Mouse (Mus musculus) forebrain, embryonic 15.5 days (tissue): ENCODE data around the gene Klra8. TPM values are rescaled to one million over a fixed set of nuclear protein-coding genes. Genes with fewer than 3 reads are reported as not detected.
"Not testable (repeated sequence)": the region's sequence is repeated elsewhere in the genome, so short reads cannot be mapped to it uniquely, and the experiment has no call there.

Source experiments
- ATAC-seq: fragments of 200-750 bp; cut with Nextera tagmentation; replicated peaks from 2 replicates; pipeline ENCODE4 v1.8.0; 2017; ENCODE audit warnings: mild to moderate bottlenecking, moderate TSS enrichment, moderate library complexity
- H3K27ac ChIP-seq: fragments of 300-500 bp; sonication (generic); replicated peaks from 2 replicates; pipeline ENCODE4 v1.5.1; 2015; ENCODE audit warnings: mild to moderate bottlenecking, inconsistent platforms
- H3K27me3 ChIP-seq: fragments of 300-500 bp; sonication (generic); 2 replicates; pipeline ENCODE4 v1.6.1; 2015; ENCODE audit warnings: inconsistent platforms
- H3K36me3 ChIP-seq: fragments of 300-500 bp; sonication (generic); 2 replicates; pipeline ENCODE4 v1.6.1; 2015; ENCODE audit warnings: mild to moderate bottlenecking, inconsistent platforms
- H3K4me1 ChIP-seq: fragments of 300-500 bp; sonication (generic); 2 replicates; pipeline ENCODE4 v1.6.1; 2015; ENCODE audit warnings: inconsistent platforms
- H3K4me2 ChIP-seq: fragments of 300-500 bp; sonication (generic); replicated peaks from 2 replicates; pipeline ENCODE4 v1.6.1; 2015; ENCODE audit warnings: mild to moderate bottlenecking, inconsistent platforms
- H3K4me3 ChIP-seq: fragments of 300-500 bp; sonication (generic); 2 replicates; pipeline ENCODE4 v1.5.1; 2015; ENCODE audit warnings: mild to moderate bottlenecking, inconsistent platforms
- H3K9ac ChIP-seq: fragments of 300-500 bp; sonication (generic); replicated peaks from 2 replicates; pipeline ENCODE4 v1.6.1; 2015; ENCODE audit warnings: mild to moderate bottlenecking, inconsistent platforms
- H3K9me3 ChIP-seq: fragments of 300-500 bp; sonication (generic); 2 replicates; pipeline ENCODE4 v1.6.1; 2016; ENCODE audit warnings: inconsistent platforms
- WGBS: fragments of 180-500 bp; shearing (Covaris S2); methylation state at CpG from one replicate; pipeline ENCODE4 v1.1.7; 2015; ENCODE audit warnings: mixed read lengths; 5-methylcytosine and 5-hydroxymethylcytosine counted together
- polyA plus RNA-seq: library from polyadenylated mRNA; unstranded; fragments of >200 nt; fragmentation: Nextera tagmentation; extraction: Ambion mirVana; gene quantifications from 2 replicates; pipeline ENCODE4 v1.2.1, GENCODE M21; 2015

The Klra8 gene
- polyA plus RNA-seq: not detected in 2 replicates

GRCm38 (mm10) chr6:130129798-130130197 is at the start of gene Klra8:
Klra8 (minus strand) TSS chr6:130129898.
- H3K4me2 ChIP-seq, H3K36me3 ChIP-seq, H3K9me3 ChIP-seq, ATAC-seq, H3K4me1 ChIP-seq, H3K27me3 ChIP-seq, H3K27ac ChIP-seq, H3K9ac ChIP-seq, H3K4me3 ChIP-seq: not testable (repeated sequence)
- WGBS: 69% methylated on average over 4 of the region's 4 CpGs

- 0 out of 2 replicates have a peak, but pooled peaks cover 3% of the 10 kb centered on the region for H3K9me3 ChIP-seq
- no peak overlapping the region for H3K9ac ChIP-seq
- H3K4me1 ChIP-seq: no peaks in the 10 kb centered on the region
- no peak overlapping the region for H3K4me3 ChIP-seq
- no peaks in the 10 kb centered on the region for H3K36me3 ChIP-seq
- H3K27me3 ChIP-seq: no peaks in the 10 kb centered on the region
- no peak overlapping the region for H3K27ac ChIP-seq
- H3K4me2 ChIP-seq: no peak overlapping the region
- WGBS: 94% methylated on average over 1 of the region's 1 CpGs
- ATAC-seq: no peak
These were observed 19.2 kb downstream of the Klra8 start for GRCm38 (mm10) chr6:130110485-130110884.

GRCm38 (mm10) chr6:130102743-130103142 is 27.0 kb downstream of the Klra8 start:
- 95% methylated on average over 3 of the region's 3 CpGs for WGBS
- H3K4me1 ChIP-seq: not testable (repeated sequence)

GRCm38 (mm10) chr6:130092336-130092948 is 37.3 kb downstream of the Klra8 start:
- ATAC-seq: no peak
- no peak overlapping the region for H3K9ac ChIP-seq
- no peaks in the 10 kb centered on the region for H3K4me1 ChIP-seq
- H3K4me2 ChIP-seq: no peak overlapping the region
- H3K9me3 ChIP-seq: 0 out of 2 replicates have a peak, but pooled peaks cover 3% of the 10 kb centered on the region
- no peak overlapping the region for H3K27ac ChIP-seq
- no peaks in the 10 kb centered on the region for H3K36me3 ChIP-seq
- WGBS: 79% methylated on average over 5 of the region's 5 CpGs
- no peaks in the 10 kb centered on the region for H3K27me3 ChIP-seq
- H3K4me3 ChIP-seq: no peak overlapping the region

More at GRCm38 (mm10) chr6:130102743-130103142, 27.0 kb downstream of the Klra8 start:
- not testable (repeated sequence) for H3K9ac ChIP-seq, H3K9me3 ChIP-seq, H3K36me3 ChIP-seq, H3K4me3 ChIP-seq, H3K27ac ChIP-seq, ATAC-seq, H3K4me2 ChIP-seq, H3K27me3 ChIP-seq

GRCm38 (mm10) chr6:130067171-130067570 is 62.5 kb downstream of the Klra8 start, which contains the start of gene Klra4:
Klra4 (minus strand) TSS chr6:130067271.
- ATAC-seq, H3K9me3 ChIP-seq, H3K4me3 ChIP-seq, H3K27ac ChIP-seq, H3K36me3 ChIP-seq, H3K9ac ChIP-seq, H3K4me2 ChIP-seq, H3K4me1 ChIP-seq, H3K27me3 ChIP-seq: not testable (repeated sequence)
- 64% methylated on average over 1 of the region's 1 CpGs for WGBS

Other genes starting within 250 kb of the Klra8 start
- not detected in 2 replicates for gene Klra5, start 212.2 kb downstream of the Klra8 start, polyA plus RNA-seq
- gene Klra6, start 102.9 kb downstream of the Klra8 start, polyA plus RNA-seq: not detected in 2 replicates
- gene Klra4, start 62.6 kb downstream of the Klra8 start, polyA plus RNA-seq: not detected in 2 replicates
- not detected in 2 replicates for gene Klra9, start 63.2 kb upstream of the Klra8 start, polyA plus RNA-seq
- gene Klra7, start 103.4 kb upstream of the Klra8 start, polyA plus RNA-seq: not detected in 2 replicates
- not detected in 2 replicates for gene Klra10, start 152.0 kb upstream of the Klra8 start, polyA plus RNA-seq
- not detected in 2 replicates for gene Klra3, start 207.7 kb upstream of the Klra8 start, polyA plus RNA-seq